Mouse (Mus musculus) embryonic stem cell, embryonic (primary cell): ENCODE measurements at regions not wholly inside any gene's neighbourhood (a gene's known extent, or its start where the extent isn't known, plus 50 kb on each side); places are given as distances from the start of the nearest gene placed in this dataset.
"Not testable (repeated sequence)": the region's sequence is repeated elsewhere in the genome, so short reads cannot be mapped to it uniquely, and the experiment has no call there.

Experiments used
- CTCF ChIA-PET, 4 experiments: fragments of 300-600 bp in 2 of 4; fragments of 350-600 bp in 2 of 4; sonication (Branson Sonifier 250); formaldehyde crosslinking; loops; one replicate each; lab custom pipeline; 2022; ENCODE audit warnings: inconsistent platforms in 2 of 4; lab: Charles Lee
- POLR2A ChIA-PET, 4 experiments: fragments of 300-600 bp in 2 of 4; fragments of 350-600 bp in 2 of 4; sonication (Branson Sonifier 250); formaldehyde crosslinking; loops; one replicate each; lab custom pipeline; 2022; ENCODE audit warnings: antibody characterized with exemption in 4 of 4, inconsistent platforms in 1 of 4; lab: Charles Lee

DNA sequence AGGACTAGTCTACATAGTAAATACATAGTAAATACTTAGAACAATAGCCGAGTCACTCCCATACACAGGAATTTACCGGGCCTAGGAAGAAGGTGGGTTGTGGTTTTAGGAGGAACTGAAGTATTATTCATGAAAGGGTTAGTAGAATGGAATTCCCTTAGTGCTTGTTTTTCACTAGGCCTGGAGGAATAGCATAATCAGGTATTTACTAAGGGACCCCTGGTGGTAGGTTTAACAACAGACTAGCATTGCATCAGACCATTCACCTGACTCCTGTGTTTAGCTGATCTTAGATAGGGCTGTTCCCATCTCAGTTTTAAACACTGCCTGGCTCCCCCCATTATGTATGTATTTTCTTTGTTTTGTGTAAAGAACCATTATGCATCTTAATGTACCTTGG, 339.0 kb downstream of the Dync2h1 start:
- CTCF ChIA-PET: not testable (repeated sequence)
- POLR2A ChIA-PET: interaction anchor here in 2 of 4 experiments (0.5 to 1.0 kb wide), 3 partner anchors 12 to 28 kb away, joined by 3 read pairs; no protein-coding TSS in a partner anchor

- POLR2A ChIA-PET, CTCF ChIA-PET: not testable (repeated sequence)
Measured at GRCm38 (mm10) chr9:6834936-6835335, 349.3 kb downstream of the Dync2h1 start.

DNA sequence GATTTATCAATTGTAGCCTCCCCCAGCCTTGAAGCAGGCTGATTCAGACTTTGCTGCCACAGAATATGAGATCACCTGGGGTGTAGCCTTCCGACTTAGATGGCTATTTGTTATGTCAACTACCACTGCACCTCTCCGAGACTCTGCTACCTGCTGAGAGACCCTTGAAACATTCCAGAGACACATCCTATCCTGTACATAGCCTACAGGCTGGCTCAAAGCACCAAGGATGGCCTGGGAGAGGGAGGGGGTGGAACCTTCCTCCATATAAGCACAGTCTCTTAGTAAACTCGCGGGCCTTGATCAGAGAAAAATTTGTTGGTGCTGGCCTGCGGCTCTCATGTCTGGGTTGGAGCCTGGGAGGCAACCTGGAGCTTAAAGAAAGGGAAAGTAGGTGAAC, 349.8 kb downstream of the Dync2h1 start:
- CTCF ChIA-PET: no interaction called here

DNA sequence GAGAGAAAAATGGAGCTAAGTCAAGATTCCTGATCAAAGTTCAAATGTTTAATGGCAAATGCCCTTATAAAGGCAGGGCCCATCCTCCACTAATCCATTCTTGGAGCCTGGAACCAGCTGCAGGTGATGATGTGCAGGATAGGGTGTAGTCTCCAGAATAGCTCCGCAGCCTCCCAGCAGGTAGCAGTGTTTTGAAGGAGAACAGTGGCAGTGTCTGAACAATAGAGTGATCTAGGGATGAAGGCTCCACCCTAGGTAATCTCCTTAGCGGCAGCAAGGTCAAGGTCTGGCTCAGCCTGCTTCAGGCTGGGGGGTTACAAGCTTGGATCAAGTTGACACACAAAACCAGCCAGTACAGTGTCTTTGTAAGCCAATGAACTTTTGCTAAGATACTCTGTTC, 351.4 kb downstream of the Dync2h1 start:
- ChIA-PET POLR2A (interaction anchor here in 2 of 4 experiments (1.4 to 1.8 kb wide), 2 partner anchors 12 to 95 kb away, joined by 3 to 10 read pairs; no protein-coding TSS in a partner anchor), CTCF (interaction anchor here in 1 of 4 experiments (1.0 kb wide), 1 partner anchor 254 kb away, joined by 3 read pairs; no protein-coding TSS in a partner anchor)

More for the DNA sequence above, 349.8 kb downstream of the Dync2h1 start:
- POLR2A ChIA-PET: no interaction called here

- POLR2A ChIA-PET, CTCF ChIA-PET: not testable (repeated sequence)
Measured at GRCm38 (mm10) chr9:6831642-6832041, 352.6 kb downstream of the Dync2h1 start.

DNA sequence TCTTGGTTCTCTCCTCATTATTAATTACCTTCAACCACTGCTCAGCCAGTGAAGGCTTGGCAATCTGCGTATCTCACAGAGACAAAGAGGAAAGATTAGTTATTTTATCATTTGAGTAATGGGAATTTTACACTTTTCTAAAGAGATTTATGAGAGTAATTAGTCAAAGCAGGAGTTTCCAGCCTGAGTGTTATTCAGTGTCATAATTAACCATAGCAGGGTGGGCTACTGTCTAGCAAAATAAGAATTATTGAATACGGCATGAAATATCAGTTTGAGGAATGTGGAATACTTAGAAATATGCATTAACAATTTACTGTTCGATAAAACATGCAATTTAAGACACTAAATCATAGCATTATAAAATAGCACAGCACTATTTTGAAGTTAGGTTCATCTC, 357.7 kb downstream of the Dync2h1 start:
- ChIA-PET POLR2A (no interaction called here), CTCF (no interaction called here)

- ChIA-PET CTCF (no interaction called here), POLR2A (interaction anchor here in 1 of 4 experiments (1.2 kb wide), 1 partner anchor 19 kb away, joined by 3 read pairs; no protein-coding TSS in a partner anchor)
Measured at GRCm38 (mm10) chr9:6825609-6826008, 358.6 kb downstream of the Dync2h1 start.

DNA sequence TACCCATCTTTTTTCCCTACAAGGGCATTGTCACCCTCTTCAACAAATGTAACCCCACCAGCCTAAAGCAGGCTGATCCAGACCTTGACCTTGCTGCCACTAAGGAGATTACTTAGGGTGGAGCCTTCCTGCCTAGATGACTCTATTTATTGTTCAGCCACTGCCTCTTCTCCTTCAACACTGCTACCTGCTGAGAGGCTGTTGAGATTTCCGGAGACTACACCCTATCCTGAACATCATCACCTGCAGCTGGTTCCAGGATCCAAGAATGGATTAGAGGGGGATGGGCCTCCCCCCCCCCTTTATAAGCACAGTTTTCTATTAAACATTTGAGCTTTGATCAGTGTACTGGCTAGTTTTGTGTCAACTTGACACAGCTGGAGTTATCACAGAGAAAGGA, 360.3 kb downstream of the Dync2h1 start:
- CTCF ChIA-PET, POLR2A ChIA-PET: not testable (repeated sequence)

DNA sequence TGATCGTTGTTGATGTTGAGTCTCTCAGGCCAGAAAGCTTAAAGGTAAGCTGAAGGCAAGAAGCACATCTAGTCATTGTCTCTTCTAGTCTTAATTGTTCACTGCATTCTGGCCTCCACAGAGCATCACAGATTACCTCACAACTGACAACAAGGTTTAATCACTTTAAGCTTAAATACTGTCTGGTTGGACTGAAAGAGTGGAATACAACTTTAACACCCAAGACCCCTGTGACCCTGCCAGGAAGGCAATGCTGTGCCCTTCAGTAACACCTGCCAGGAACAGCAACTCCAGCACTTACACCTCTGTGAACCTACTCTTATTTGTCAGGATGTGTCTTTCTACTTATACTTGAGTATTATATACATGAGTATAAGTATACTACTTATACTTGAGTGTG, 360.7 kb downstream of the Dync2h1 start:
- CTCF ChIA-PET: no interaction called here
- POLR2A ChIA-PET: no interaction called here

GRCm38 (mm10) chr9:6776671-6777070, 407.6 kb downstream of the Dync2h1 start:
- ChIA-PET CTCF (no interaction called here), POLR2A (no interaction called here)

DNA sequence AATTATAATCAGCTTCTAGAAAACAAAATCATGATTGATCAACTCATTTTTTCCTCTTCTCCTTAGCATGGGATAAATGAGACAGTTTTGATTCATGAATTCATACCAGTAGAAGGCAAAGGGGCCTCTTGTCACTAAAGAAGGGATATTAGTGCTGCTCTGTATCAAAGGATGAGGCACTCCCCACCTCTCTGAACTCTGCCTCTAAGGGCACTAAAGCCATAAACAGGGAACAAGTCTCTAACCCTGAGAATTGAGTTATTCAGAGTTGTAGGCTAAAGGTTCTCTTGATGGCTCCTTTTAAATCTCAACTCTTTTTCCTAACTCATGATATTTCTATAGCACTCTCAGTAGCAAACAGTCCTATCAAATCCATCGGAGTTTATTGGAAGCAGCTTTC, 442.8 kb downstream of the Dync2h1 start:
- ChIA-PET CTCF (no interaction called here), POLR2A (no interaction called here)

DNA sequence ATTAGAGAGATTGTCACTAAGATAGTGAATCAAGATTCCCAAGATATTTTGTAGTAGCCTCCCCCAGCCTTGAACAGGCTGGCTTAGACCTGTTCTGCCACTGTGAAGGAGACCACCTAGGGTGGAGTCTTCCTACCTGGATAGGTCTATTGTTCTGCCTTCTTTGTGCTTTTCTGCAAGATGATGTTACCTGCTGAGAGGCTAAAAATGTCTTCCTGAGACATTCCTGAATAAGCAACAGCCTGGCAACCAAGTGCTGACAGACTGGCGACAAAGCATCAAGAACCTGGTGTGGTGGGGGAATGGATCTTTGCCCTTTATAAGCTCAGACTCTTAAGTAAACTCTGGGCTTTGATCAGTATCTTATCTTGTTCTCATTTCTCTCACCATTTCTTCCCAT, 447.8 kb downstream of the Dync2h1 start:
- CTCF ChIA-PET: no interaction called here

DNA sequence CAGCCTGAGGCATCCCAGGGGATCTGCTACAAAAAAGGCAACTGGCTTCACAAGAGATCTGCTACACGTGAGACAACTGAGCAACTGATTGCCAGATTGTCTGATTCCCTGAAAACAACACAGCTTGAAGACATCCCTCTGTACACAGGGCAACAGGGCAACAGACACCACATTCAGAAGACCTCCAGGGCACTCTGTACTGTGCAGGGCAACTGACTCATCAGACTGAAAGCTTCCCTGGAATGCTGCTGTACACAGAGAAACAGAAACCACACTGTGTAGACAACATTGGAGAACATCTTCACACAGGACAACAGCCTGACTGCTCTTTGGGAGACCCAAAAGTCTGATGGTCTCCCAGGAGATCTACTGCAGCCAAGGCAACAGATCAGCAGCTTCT, 456.8 kb upstream of the Ddi1 start:
- ChIA-PET POLR2A (interaction anchor here in 1 of 4 experiments (0.7 kb wide), 1 partner anchor 558 kb away, joined by 3 read pairs; no protein-coding TSS in a partner anchor), CTCF (no interaction called here)

More for the DNA sequence above, 447.8 kb downstream of the Dync2h1 start:
- POLR2A ChIA-PET: no interaction called here

GRCm38 (mm10) chr9:6677225-6677718, 407.6 kb upstream of the Ddi1 start:
- ChIA-PET POLR2A (interaction anchor here in 1 of 4 experiments (0.7 kb wide), 1 partner anchor 138 kb away, joined by 3 read pairs; no protein-coding TSS in a partner anchor), CTCF (interaction anchor here in 2 of 4 experiments (0.6 to 0.7 kb wide), 2 partner anchors 9 to 59 kb away, joined by 4 to 5 read pairs; no protein-coding TSS in a partner anchor)

DNA sequence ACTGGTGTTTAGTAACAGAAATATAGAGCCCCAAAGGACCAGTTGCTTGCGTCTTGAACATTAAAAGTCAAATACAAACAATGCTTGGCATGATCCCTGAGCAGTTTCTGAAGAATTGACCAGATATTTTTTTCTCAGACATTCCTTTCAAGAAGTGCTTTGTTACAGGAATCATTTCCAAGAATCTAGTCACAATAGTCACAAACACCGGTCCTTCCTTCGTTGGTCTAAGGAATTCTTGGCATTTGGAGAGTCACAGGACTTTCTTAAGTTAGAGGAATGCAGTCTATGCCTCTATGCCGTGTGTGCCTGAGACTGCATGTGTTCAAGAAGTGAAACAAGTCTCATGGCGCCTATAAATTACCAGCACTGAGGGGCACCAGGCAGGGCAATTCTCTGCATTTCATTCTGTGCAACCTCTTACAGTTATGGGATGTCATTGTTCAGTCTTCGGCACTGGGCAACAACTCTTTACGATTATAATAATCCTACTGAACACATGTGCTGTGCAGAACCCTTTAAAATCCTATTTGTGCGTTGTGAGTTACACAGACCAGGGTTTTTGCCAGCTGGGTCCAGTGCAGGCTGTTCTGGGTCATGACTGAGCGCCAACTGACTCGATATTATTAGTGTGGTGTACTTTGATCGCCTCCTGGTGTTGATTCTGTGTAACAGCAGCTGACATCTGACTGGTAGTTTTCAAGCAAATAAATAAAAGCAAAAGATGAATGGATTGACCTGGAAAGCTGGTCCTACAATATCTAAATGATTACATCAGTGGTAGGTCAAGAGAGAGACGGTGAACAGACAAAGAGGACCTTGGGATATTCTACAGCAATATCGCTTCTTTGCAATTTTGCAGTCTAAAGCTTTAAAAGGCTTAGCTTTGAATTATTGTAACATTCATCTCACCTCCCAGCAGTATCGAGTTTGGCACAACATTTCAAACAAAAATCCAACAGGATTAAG, 398.6 kb upstream of the Ddi1 start:
- ChIA-PET CTCF (interaction anchor here in 2 of 4 experiments (0.6 to 1.1 kb wide), 4 partner anchors 9 to 777 kb away, joined by 3 to 5 read pairs (median 4); no protein-coding TSS in a partner anchor), POLR2A (no interaction called here)

DNA sequence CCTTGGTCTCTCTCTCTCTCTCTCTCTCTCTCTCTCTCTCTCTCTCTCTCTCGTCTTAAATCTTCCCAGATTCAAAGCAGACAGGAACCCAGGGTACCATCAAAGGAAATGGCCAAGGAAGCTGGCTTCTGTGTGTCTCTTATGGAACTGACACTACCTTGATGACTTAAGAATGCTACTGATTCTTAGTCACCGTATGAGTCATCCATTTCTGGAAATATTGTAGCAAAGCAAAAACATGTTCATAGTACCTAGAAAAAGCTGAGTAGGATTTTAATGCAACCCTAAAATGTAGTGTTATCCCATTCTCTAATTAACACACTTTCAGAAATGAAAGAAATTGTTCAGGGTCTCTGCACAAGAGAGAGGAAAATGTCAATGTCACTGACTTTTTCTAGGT, 396.0 kb upstream of the Ddi1 start:
- ChIA-PET CTCF (no interaction called here), POLR2A (interaction anchor here in 2 of 4 experiments (0.6 to 0.7 kb wide), 2 partner anchors 851 to 1098 kb away, joined by 3 to 4 read pairs; no protein-coding TSS in a partner anchor)

- CTCF ChIA-PET: no interaction called here
- POLR2A ChIA-PET: no interaction called here
Measured at GRCm38 (mm10) chr9:6652267-6652994, 382.8 kb upstream of the Ddi1 start.

- ChIA-PET CTCF (no interaction called here), POLR2A (no interaction called here)
Measured at GRCm38 (mm10) chr9:6651572-6652236, 382.1 kb upstream of the Ddi1 start.

DNA sequence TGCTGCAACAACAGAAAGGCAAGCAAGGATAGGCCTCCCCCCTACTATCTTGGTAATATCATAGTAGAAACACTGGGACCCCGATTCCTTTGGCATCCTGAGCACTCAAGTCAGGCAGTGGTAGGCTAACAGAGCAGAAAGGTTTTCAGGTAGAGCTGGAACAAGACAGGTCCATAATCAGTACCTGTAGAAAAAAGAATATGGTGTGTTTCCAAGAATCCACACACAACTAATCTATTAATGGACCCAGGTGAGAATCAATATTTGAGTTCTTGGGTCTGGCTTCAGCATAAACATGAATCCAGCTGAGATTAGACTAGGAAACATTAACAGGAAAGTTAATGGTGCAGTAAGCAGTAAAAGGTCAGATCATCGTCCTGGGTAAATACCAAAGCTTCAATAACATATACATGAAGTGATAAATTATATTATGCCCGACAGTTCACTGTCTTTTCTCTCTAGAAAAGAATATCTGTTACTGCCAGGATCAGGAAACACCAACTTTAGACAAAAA, 376.2 kb upstream of the Ddi1 start:
- CTCF ChIA-PET: no interaction called here
- POLR2A ChIA-PET: no interaction called here
